Comparison of ENCODE assay signal across 18 mouse cellular contexts in genomic region chr6:23837127-23837526, GRCm38 (mm10). TPM values are rescaled to one million over a fixed set of nuclear protein-coding genes. Genes with fewer than 3 reads are reported as not detected.
A peak's percentile ranks its signal among the peaks of the same experiment; 100 is the strongest.
DNase-seq lines count a peak whose midpoint lies in the region; ATAC-seq lines count a peak whose summit lies in the region.
"Had no signal": no experiment of that assay in that cellular context is flagged by ENCODE, and none has a peak within 500 bp of the region (broad histone marks: within the 10 kb centered on the region; RNA-seq: fewer than 3 reads in every experiment).

No protein-coding gene starts in this region.

- no peak for ATAC-seq in hindbrain, embryonic 15.5 days (ENCODE audit: low FRiP score, low read depth)
- ATAC-seq in hindbrain, embryonic 12.5 days (ENCODE audit: low FRiP score) = no peak
- ATAC-seq in lung, embryonic 16.5 days (ENCODE audit: low read depth) = no peak
- no peak for ATAC-seq in midbrain, embryonic 15.5 days (replicated peaks)
- ATAC-seq in erythroid progenitor cell, adult 5-6 weeks (replicated peaks; ENCODE audit: low FRiP score, poor library complexity, severe bottlenecking) = no peak
- ATAC-seq: CD4-positive, CD25-positive, alpha-beta regulatory T cell, adult 4 months; forebrain, embryonic 13.5 days; intestine, postnatal 0 days had no signal

- no peaks in the 10 kb centered on the region for H3K9me3 ChIP-seq in hindbrain, embryonic 15.5 days
- no peaks in the 10 kb centered on the region for H3K9me3 ChIP-seq in hindbrain, embryonic 12.5 days (replicated peaks)
- no peaks in the 10 kb centered on the region for H3K9me3 ChIP-seq in lung, embryonic 16.5 days (ENCODE audit: control insufficient read depth, low read length)
- H3K9me3 ChIP-seq in midbrain, embryonic 15.5 days = no peaks in the 10 kb centered on the region
- H3K9me3 ChIP-seq: embryonic facial prominence, embryonic 13.5 days; forebrain, embryonic 13.5 days; stomach, embryonic 15.5 days had no signal

- H3K36me3 ChIP-seq in hindbrain, embryonic 15.5 days = no peaks in the 10 kb centered on the region
- no peaks in the 10 kb centered on the region for H3K36me3 ChIP-seq in hindbrain, embryonic 12.5 days
- H3K36me3 ChIP-seq in lung, embryonic 16.5 days (ENCODE audit: control insufficient read depth, insufficient read depth, low read length) = no peaks in the 10 kb centered on the region
- H3K36me3 ChIP-seq in midbrain, embryonic 15.5 days (replicated peaks) = no peaks in the 10 kb centered on the region
- H3K36me3 ChIP-seq: embryonic facial prominence, embryonic 13.5 days; stomach, embryonic 15.5 days had no signal

- DNase-seq in lung, postnatal 4 days = no peak
- DNase-seq in cerebellum, postnatal 14 days = peak; percentile 38 to 59
- no peak for DNase-seq in urinary bladder, postnatal 10 days (ENCODE audit: low spot score)
- DNase-seq: adrenal gland, postnatal 25 days; gastrocnemius, adult 2 months; heart, postnatal 10 days; liver; thymus, postnatal 25 days had no signal

- peaks cover 26% of the 10 kb centered on the region; the same call in 1 of the 2 replicates for H3K27me3 ChIP-seq in hindbrain, embryonic 15.5 days
- H3K27me3 ChIP-seq in hindbrain, embryonic 12.5 days = peaks cover 36% of the 10 kb centered on the region
- peaks cover 5% of the 10 kb centered on the region for H3K27me3 ChIP-seq in lung, embryonic 16.5 days (ENCODE audit: control insufficient read depth, insufficient read depth, low read depth, low read length)
- H3K27me3 ChIP-seq in midbrain, embryonic 15.5 days (replicated peaks) = peaks cover 23% of the 10 kb centered on the region
- H3K27me3 ChIP-seq: stomach, embryonic 15.5 days had no signal

- no peak overlapping the region for H3K27ac ChIP-seq in hindbrain, embryonic 15.5 days (replicated peaks)
- H3K27ac ChIP-seq in hindbrain, embryonic 12.5 days = no peak overlapping the region
- H3K27ac ChIP-seq in lung, embryonic 16.5 days (ENCODE audit: low read length) = no peak overlapping the region
- no peak overlapping the region for H3K27ac ChIP-seq in midbrain, embryonic 15.5 days
- H3K27ac ChIP-seq: embryonic facial prominence, embryonic 13.5 days; forebrain, embryonic 13.5 days; gastrocnemius, adult 2 months; stomach, embryonic 15.5 days had no signal

- H3K4me2 ChIP-seq in hindbrain, embryonic 15.5 days = peak overlapping the region; percentile 93
- no peak overlapping the region for H3K4me2 ChIP-seq in hindbrain, embryonic 12.5 days (replicated peaks)
- H3K4me2 ChIP-seq in lung, embryonic 16.5 days (ENCODE audit: low read depth, low read length) = peak overlapping the region; percentile 43
- 0 out of 2 replicates have a peak overlapping the region, but pooled peaks have one; percentile 6 for H3K4me2 ChIP-seq in midbrain, embryonic 15.5 days

- H3K4me3 ChIP-seq in hindbrain, embryonic 15.5 days = peak overlapping the region; percentile 5; the same call in 1 of the 2 replicates
- H3K4me3 ChIP-seq in hindbrain, embryonic 12.5 days = no peak overlapping the region
- H3K4me3 ChIP-seq in lung, embryonic 16.5 days (ENCODE audit: low read length) = no peak overlapping the region; the same call in 1 of the 2 replicates
- H3K4me3 ChIP-seq in midbrain, embryonic 15.5 days = no peak overlapping the region
- H3K4me3 ChIP-seq: embryonic facial prominence, embryonic 13.5 days; forebrain, embryonic 13.5 days; gastrocnemius, adult 2 months; stomach, embryonic 15.5 days had no signal

- no peak overlapping the region for H3K9ac ChIP-seq in hindbrain, embryonic 15.5 days
- no peak overlapping the region for H3K9ac ChIP-seq in hindbrain, embryonic 12.5 days
- H3K9ac ChIP-seq in lung, embryonic 16.5 days (ENCODE audit: low read length) = no peak overlapping the region
- H3K9ac ChIP-seq in midbrain, embryonic 15.5 days = no peak overlapping the region
- H3K9ac ChIP-seq: embryonic facial prominence, embryonic 13.5 days; forebrain, embryonic 13.5 days; stomach, embryonic 15.5 days had no signal

- 90% methylated on average over 5 of the region's 5 CpGs for WGBS in hindbrain, embryonic 15.5 days
- WGBS in hindbrain, embryonic 12.5 days = 82% methylated on average over 5 of the region's 5 CpGs
- 65% methylated on average over 5 of the region's 5 CpGs for WGBS in lung, embryonic 16.5 days
- WGBS in midbrain, embryonic 15.5 days = 88% methylated on average over 5 of the region's 5 CpGs

- peaks cover 19% of the 10 kb centered on the region for H3K4me1 ChIP-seq in hindbrain, embryonic 15.5 days (replicated peaks)
- peaks cover 3% of the 10 kb centered on the region; the same call in 1 of the 2 replicates for H3K4me1 ChIP-seq in hindbrain, embryonic 12.5 days
- H3K4me1 ChIP-seq in lung, embryonic 16.5 days (replicated peaks; ENCODE audit: control insufficient read depth, insufficient read depth, low read length) = peaks cover 9% of the 10 kb centered on the region
- H3K4me1 ChIP-seq in midbrain, embryonic 15.5 days = peaks cover 18% of the 10 kb centered on the region

RNA-seq across cellular contexts. Expression of gene Cadps2, which starts 2.1 kb away (rescaled TPM):
- polyA plus RNA-seq in hindbrain, embryonic 15.5 days (2015; fragmentation: Nextera tagmentation; extraction: Ambion mirVana) = 12.9 and 13.9 TPM in 2 replicates
- polyA plus RNA-seq in hindbrain, embryonic 12.5 days (2016; fragmentation: Nextera tagmentation; extraction: Ambion mirVana) = 3.4 TPM in 2 replicates
- polyA plus RNA-seq in lung, embryonic 16.5 days (2015; fragmentation: Nextera tagmentation; extraction: Ambion mirVana) = 7.4 and 7.9 TPM in 2 replicates
- 7.6 and 7.9 TPM in 2 replicates for polyA plus RNA-seq in midbrain, embryonic 15.5 days (2015; fragmentation: Nextera tagmentation; extraction: Ambion mirVana)
- total RNA-seq in erythroid progenitor cell, adult 5-6 weeks (2015; ENCODE audit: low replicate concordance) = not detected in 2 replicates
- 0.26 TPM in 1 of 2 replicates, not detected in the other for total RNA-seq in erythroid progenitor cell, adult 5-6 weeks (2017; ENCODE audit: low replicate concordance)
- polyA plus RNA-seq: CD4-positive, CD25-positive, alpha-beta regulatory T cell, adult 4 months had no signal

Comparison
In these comparisons a context has a peak if more than half of its experiments do, and no peak if none do; other contexts are left out.
1. DNase-seq: peak in cerebellum, postnatal 14 days (2 of 2); none in lung, postnatal 4 days (0 of 2) and urinary bladder, postnatal 10 days (single experiment).